Comparison of ENCODE assay signal across 10 mouse cellular contexts in the genomic region with DNA sequence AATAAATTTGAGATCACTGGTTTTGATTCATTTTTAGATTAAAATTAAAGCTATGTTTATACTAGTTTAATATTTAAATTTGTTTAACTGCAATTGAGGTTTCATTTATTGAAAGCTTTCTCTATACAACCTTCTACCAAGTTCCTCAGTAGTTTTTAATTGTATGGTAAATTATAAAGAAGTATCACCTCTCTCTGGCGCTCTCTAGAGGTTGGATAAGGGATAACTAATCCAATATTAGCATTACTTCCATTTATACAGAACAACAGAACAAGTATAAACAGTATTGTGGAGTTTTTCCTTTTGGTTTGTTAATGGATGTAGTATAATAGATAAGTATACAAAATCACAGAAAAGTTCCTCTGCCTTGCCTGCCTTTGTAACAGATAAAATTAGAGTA. TPM values are rescaled to one million over a fixed set of nuclear protein-coding genes. Genes with fewer than 3 reads are reported as not detected.
DNase-seq lines count a peak whose midpoint lies in the region; ATAC-seq and TF ChIP-seq lines count a peak whose summit lies in the region.
"Had no signal": no experiment of that assay in that cellular context is flagged by ENCODE, and none has a peak within 500 bp of the region (broad histone marks: within the 10 kb centered on the region; RNA-seq: fewer than 3 reads in every experiment).

No protein-coding gene starts in this region.

- H3K4me3 ChIP-seq in layer of hippocampus, adult 2 months = no peak overlapping the region
- no peak overlapping the region for H3K4me3 ChIP-seq in heart, embryonic 11.5 days (ENCODE audit: low read depth, low read length)
- H3K4me3 ChIP-seq: erythroblast, embryonic 14.5 days had no signal

- H3K27me3 ChIP-seq in heart, embryonic 11.5 days (ENCODE audit: control insufficient read depth, insufficient read depth, low read length) = no peaks in the 10 kb centered on the region

- 32% methylated on average over 1 of the region's 1 CpGs for WGBS in heart, embryonic 11.5 days (ENCODE audit: insufficient replicate concordance)

- no peaks in the 10 kb centered on the region for H3K4me1 ChIP-seq in heart, embryonic 11.5 days (ENCODE audit: control insufficient read depth, insufficient read depth, low read length)

- H3K27ac ChIP-seq in layer of hippocampus, adult 2 months = no peak overlapping the region
- no peak overlapping the region for H3K27ac ChIP-seq in heart, embryonic 11.5 days (ENCODE audit: low read depth, low read length)

- H3K9me3 ChIP-seq in heart, embryonic 11.5 days (replicated peaks; ENCODE audit: control insufficient read depth, low read length) = no peaks in the 10 kb centered on the region

- H3K4me2 ChIP-seq in heart, embryonic 11.5 days = no peak overlapping the region

- peak; percentile 62 for ATAC-seq in CD4-positive, CD25-positive, alpha-beta regulatory T cell, adult 4 months
- no peak for ATAC-seq in heart, embryonic 11.5 days (replicated peaks; ENCODE audit: insufficient number of reproducible peaks, low FRiP score, low TSS enrichment)

- DNase-seq in layer of hippocampus, adult 2 months (ENCODE audit: low spot score in 2 of 2) = no peak
- no peak for DNase-seq in layer of hippocampus, postnatal 36 days
- peak; percentile 61 for DNase-seq in NIH3T3 (ENCODE audit: low read depth)
- DNase-seq in lung, postnatal 36 days = peak; percentile 59
- DNase-seq in ovary, postnatal 14 days (ENCODE audit: low spot score) = no peak
- DNase-seq: heart, postnatal 4 days; left cerebral cortex, postnatal 4 days had no signal

- peak; percentile 90 for TF ChIP-seq CTCF in layer of hippocampus, adult 2 months (conservative IDR thresholded peaks at IDR 0.05)

- no peak overlapping the region for H3K9ac ChIP-seq in heart, embryonic 11.5 days (ENCODE audit: low read depth, low read length)

- H3K36me3 ChIP-seq in heart, embryonic 11.5 days (ENCODE audit: control insufficient read depth, insufficient read depth, low read length) = peaks cover 14% of the 10 kb centered on the region

RNA-seq across cellular contexts. Expression of gene Clns1a, which starts 17.2 kb away (rescaled TPM):
- 10 to 100 TPM; 91.0 to 94.3 TPM for total RNA-seq in layer of hippocampus, adult 2 months (2021)
- total RNA-seq in layer of hippocampus, postnatal 36 days (2021) = 10 to 100 TPM; 93.2 to 97.5 TPM
- 10 to 100 TPM; 80.8 to 90.1 TPM for polyA plus RNA-seq in CD4-positive, CD25-positive, alpha-beta regulatory T cell, adult 4 months (2017; shearing (Covaris generic))
- 122 and 123 TPM in 2 replicates for polyA plus RNA-seq in heart, embryonic 11.5 days (2014; fragmentation: Nextera tagmentation; extraction: Ambion mirVana)

RNA-seq across cellular contexts. Expression of gene Aqp11, which starts 58.9 kb away (rescaled TPM):
- total RNA-seq in layer of hippocampus, adult 2 months (2021) = 10 to 100 TPM; 37.7 to 38.9 TPM
- 10 to 100 TPM; 40.1 to 48.2 TPM for total RNA-seq in layer of hippocampus, postnatal 36 days (2021)
- polyA plus RNA-seq in CD4-positive, CD25-positive, alpha-beta regulatory T cell, adult 4 months (2017; shearing (Covaris generic)) = 1 to 10 TPM; 1.2 to 1.7 TPM
- 2.6 and 3.3 TPM in 2 replicates for polyA plus RNA-seq in heart, embryonic 11.5 days (2014; fragmentation: Nextera tagmentation; extraction: Ambion mirVana)

Comparison
In these comparisons a context has a peak if more than half of its experiments do, and no peak if none do; other contexts are left out.
1. DNase-seq: peak in NIH3T3 (single experiment) and lung, postnatal 36 days (single experiment); none in layer of hippocampus, adult 2 months (0 of 2), layer of hippocampus, postnatal 36 days (0 of 2) and ovary, postnatal 14 days (single experiment).